Mouse (Mus musculus) T-helper 1 cell (primary cell): ENCODE measurements at regions not wholly inside any gene's neighbourhood (a gene's known extent, or its start where the extent isn't known, plus 50 kb on each side); places are given as distances from the start of the nearest gene placed in this dataset.
"Not testable (repeated sequence)": the region's sequence is repeated elsewhere in the genome, so short reads cannot be mapped to it uniquely, and the experiment has no call there.

Experiments used
- in situ Hi-C: fragments of 300-600 bp; cut with MboI, MseI; formaldehyde crosslinking; loops from one replicate; pipeline ENCODE4 v1.15.1; 2025; ENCODE audit warnings: high pct_unique_total_duplicates

DNA sequence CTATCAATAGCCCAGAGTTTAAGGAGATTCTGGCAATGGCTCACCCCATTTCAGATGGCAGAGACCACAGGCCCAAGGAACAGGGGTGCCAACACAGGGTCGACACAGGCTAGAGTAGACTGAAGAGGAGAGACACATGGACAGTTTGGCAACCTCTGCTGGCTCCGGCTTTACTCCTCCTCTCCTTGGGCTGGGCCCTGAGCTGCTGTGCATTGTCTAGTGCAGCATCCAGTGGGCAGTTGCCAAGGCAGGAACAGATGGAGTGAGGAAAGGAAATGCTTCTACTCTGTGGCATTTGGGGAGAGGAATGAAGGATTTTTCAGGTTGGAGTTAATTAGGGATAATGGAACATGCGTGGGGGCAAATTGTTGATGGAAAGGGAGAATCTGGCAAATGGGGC lies 151.0 kb upstream of the 1700012A03Rik start:
- in situ Hi-C loops = no loop called here

DNA sequence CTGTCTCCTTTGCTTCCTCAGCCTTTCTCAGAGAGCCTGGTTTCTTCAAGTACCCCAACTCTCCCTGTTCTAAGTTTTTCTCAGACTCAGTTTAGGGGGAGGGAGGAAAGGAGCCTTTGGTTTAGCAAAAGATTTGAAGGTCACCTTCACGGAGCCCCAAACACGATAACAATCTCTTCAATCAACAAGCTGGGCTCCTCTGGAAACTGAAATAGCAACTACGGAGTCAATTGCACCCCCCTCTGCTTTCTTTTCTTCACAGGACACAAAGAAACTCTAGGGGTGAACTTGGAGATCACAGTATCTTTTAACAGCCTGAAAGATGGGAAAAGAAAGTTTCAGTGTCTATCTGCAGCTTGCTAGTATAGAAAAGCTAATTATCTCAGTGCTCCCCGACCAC lies 151.4 kb upstream of the 1700012A03Rik start:
- in situ Hi-C loops = no loop called here

GRCm38 (mm10) chr6:31897001-31897400 lies 153.0 kb upstream of the 1700012A03Rik start:
- in situ Hi-C loops = no loop called here

GRCm38 (mm10) chr6:31895835-31896234 lies 154.2 kb upstream of the 1700012A03Rik start:
- in situ Hi-C loops = no loop called here

- in situ Hi-C loops = no loop called here
These were observed 163.1 kb upstream of the 1700012A03Rik start for GRCm38 (mm10) chr6:31886931-31887330.

- in situ Hi-C loops = not testable (repeated sequence)
These were observed 164.8 kb upstream of the 1700012A03Rik start for GRCm38 (mm10) chr6:31885196-31885595.

- in situ Hi-C loops = no loop called here
These were observed 166.3 kb upstream of the 1700012A03Rik start for GRCm38 (mm10) chr6:31883726-31884125.

- in situ Hi-C loops = no loop called here
These were observed 175.4 kb upstream of the 1700012A03Rik start for GRCm38 (mm10) chr6:31874616-31875015.

DNA sequence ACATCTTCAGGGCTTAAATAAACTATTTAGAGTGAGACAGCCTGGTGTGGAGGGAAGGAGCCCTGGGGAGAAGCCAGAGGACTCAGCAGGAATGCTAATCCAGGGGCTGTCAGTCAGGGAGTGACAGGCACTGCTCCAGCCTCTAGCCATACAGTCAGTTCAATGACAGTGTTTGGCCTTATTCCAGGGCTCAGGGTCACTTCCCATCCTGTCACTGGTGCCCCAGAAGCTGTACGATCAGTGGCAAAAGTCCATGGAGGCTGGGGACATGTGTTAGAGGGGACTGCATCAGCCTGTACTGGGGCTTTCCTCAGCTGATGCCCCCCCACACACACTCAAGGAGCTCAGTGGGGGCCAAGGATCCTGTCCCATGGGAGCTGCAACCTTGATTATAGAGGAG lies 176.1 kb upstream of the 1700012A03Rik start:
- in situ Hi-C loops = no loop called here

DNA sequence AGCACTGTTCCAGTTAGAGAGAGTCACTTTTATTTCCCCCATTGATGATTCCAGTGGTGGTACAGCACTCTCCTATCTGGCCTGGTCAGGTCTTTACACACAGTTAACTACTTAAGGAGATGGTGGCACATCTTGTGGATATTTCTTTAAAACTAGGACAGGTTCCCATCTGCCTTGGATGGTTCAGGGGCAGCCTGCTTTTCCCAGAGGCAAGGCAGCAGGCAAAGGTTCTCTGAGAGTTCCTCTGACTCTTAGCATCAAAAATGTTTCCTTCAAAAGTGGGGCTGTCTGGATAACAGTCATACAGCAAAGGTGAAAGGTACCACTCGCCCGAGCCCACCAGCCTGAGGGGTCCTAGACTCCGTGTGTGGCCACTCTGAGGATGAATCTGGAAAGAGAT lies 178.3 kb upstream of the 1700012A03Rik start:
- in situ Hi-C loops = no loop called here

GRCm38 (mm10) chr6:31861996-31862395 lies 188.1 kb upstream of the 1700012A03Rik start:
- in situ Hi-C loops = no loop called here

DNA sequence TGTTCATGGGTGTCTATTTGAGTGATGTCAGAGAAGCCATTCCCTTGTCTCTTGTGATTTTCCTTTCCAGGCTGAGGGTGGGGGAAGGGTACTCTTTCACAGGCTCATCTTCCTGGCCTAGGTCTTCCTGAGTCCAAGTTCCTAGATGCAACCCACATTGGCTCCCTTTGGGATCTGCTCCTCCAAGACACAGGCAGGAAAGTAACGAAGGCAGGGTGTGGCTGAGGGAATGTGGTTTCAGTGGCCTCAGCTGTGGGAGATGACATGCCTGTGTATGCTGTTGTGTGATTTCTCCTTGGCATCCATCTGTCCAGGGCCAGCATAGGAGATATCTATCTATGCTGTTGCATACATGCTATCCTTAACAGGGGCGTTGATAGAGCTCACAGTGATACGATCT lies 190.4 kb upstream of the 1700012A03Rik start:
- in situ Hi-C loops = no loop called here

DNA sequence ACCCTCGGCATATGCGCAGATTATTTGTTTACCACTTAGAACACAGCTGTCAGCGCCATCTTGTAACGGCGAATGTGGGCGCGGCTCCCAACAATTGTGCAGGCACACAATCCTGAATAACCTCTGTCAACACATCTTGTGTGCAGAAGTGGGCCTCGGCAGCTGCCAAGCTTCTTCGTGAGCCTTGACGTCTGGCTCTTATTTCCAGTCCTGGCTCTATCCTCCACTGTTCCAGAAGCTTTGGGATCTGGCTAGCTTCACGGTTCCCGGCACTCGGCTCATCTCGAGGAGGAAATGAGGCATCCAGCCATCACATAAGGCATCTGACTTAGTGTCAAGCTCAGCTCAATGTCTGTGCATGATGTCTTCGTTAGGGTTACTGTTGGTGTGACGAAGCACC lies 195.8 kb upstream of the 1700012A03Rik start:
- in situ Hi-C loops = no loop called here

DNA sequence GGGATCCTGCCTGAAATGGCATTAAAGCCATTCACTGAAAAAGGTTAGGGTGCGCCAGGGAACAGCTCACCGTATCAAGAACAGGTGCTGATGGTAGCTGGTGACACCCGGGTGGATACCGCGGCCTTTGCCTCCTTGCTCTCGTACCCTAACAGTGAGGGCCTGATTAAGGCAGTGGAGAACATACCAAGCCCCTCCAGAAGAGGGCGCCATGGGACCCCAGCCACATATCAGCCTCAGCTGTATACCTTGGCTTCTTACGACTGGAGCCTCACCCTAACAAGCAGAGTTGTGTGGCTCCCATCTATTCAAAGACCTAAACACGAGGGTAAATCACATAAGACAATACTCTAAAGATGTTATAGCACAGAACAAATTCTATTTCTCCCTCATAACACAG lies 203.7 kb upstream of the 1700012A03Rik start:
- in situ Hi-C loops = no loop called here

- in situ Hi-C loops = no loop called here
These were observed 204.4 kb upstream of the 1700012A03Rik start for GRCm38 (mm10) chr6:31845671-31846070.

GRCm38 (mm10) chr6:31840621-31841020 lies 209.4 kb upstream of the 1700012A03Rik start:
- in situ Hi-C loops = no loop called here

DNA sequence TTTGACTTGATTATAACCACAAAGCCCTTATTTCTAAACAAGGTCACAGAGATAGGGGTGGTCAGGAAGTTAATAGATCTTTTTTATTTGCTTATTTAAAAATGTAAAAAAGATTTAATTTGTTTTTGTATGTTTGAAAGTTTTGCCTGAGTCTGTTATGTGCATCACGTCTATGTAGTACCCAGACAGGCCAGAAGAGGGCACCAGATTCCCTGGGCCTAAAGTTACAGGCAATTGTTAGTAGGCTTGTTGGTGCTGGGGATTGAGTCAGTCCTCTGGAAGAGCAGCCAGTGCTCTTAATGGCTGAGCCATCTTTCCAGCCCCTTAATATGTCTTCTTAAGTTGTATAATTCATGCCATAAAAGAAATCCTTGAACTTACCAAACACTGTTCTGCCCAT lies 211.5 kb upstream of the 1700012A03Rik start:
- in situ Hi-C loops = loop anchor here (5.0 kb wide), 1 partner anchor 176 kb away; no protein-coding TSS in a partner anchor

DNA sequence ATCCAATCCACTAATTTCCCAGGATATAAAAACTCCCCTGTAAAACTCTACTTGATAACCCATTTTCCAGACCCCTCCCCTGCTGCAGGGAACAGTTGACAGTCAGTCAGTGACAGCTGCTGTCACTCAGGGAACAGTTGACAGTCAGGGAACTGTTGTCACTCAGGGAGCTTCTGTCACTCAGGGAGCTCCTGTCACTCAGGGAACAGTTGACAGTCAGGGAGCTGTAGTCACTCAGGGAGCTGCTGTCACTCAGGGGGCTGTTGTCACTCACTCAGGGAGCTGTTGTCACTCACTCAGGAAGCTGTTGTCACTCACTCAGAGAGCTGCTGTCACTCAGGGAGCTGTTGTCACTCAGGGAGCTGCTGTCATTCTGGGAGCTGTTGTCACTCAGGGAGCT lies 214.3 kb upstream of the 1700012A03Rik start:
- in situ Hi-C loops = loop anchor here (5.0 kb wide), 1 partner anchor 173 kb away; no protein-coding TSS in a partner anchor

DNA sequence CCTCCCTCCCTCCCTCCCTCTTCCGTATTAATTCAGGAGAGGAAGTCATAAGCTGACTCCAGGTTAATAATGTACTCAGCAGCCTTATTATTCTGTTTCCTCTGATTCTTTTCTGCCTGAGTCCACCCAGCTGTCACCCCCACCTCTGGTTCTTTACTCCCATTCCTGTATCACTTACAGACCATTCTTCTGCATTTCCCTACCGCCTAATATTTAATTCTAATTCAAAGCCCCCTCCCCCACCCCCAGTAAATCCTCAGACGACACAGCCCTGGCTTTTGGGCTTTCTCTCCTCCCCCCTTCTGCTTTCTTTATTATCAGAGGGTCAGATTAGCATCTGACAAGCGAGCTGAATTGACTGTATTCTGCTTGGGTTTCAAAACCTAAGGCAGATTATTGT lies 215.5 kb upstream of the 1700012A03Rik start:
- in situ Hi-C loops = no loop called here

- in situ Hi-C loops = no loop called here
These were observed 219.4 kb upstream of the 1700012A03Rik start for GRCm38 (mm10) chr6:31830610-31831009.

DNA sequence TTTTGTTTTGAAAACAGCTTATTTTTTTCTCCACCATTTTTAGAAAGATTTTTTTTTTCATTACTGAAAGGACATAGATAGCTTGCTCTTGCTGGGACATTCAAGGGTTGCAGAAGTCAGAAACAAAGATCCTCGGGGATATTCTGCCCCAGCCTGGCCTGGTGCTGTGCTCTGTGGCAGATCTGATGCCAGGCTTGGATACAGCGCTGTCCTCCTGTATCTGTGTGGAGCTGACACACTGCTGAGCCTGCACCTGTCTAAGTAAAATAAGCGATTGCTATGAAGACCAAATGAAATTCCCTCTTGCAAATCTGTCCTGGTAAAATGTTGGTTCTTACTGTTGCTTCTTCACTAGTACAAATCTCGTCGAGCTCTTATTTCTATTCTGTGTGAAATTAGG lies 226.4 kb upstream of the 1700012A03Rik start:
- in situ Hi-C loops = no loop called here

- in situ Hi-C loops = no loop called here
These were observed 227.6 kb upstream of the 1700012A03Rik start for GRCm38 (mm10) chr6:31822186-31823085.

- in situ Hi-C loops = no loop called here
These were observed 228.4 kb upstream of the 1700012A03Rik start for GRCm38 (mm10) chr6:31821621-31822020.
